Mouse (Mus musculus) layer of hippocampus, postnatal 10 days (tissue): ENCODE data around the gene Ifnl2. TPM values are rescaled to one million over a fixed set of nuclear protein-coding genes. Genes with fewer than 3 reads are reported as not detected.
"Not testable (repeated sequence)": the region's sequence is repeated elsewhere in the genome, so short reads cannot be mapped to it uniquely, and the experiment has no call there.

Experiments used
- DNase-seq, 2 experiments: peaks; one replicate each; pipeline ENCODE4 v3.0.0; 2021; ENCODE audit warnings: low spot score in 2 of 2
- long read RNA-seq: library from polyadenylated mRNA; stranded (forward); transcript quantifications from one replicate; pipeline ENCODE4 v2.0.0, GENCODE M21; 2023
- total RNA-seq, 2 experiments: library from RNA; stranded (reverse); gene quantifications; 2 replicates each; pipeline ENCODE4 v1.2.3; 2021

The Ifnl2 gene
- not detected for total RNA-seq
- long read RNA-seq: 0 reads

DNA sequence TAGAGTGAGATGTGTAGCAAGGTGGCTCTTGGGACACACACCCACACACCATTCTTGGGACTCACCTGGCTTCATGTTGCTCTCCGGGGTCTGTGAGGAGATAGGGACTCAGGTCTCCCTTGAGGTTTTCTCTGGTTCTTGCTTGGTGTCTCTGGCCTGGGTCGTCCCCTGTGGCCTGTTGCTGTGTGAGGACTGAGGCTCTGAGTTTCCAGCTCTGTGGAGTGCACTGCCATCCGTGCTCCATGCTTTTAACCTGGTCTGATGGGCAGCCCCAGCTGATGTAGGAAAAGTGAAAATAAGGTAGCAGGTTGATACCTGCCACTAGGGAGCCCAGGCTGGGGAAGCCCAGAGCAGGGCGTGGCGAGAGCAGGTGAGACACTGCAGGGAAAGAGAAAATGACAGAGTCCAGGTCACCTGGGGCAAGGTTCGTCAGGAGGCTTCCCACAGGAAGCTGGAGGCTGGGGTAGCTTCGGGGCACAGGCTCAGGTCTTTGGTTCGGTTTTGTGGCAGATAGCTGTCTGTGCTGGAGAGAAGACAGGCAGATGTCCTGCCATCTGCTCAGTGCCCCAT lies at the start of gene Ifnl2:
Gene Ifnl2 (minus strand): TSS at position 51 of the 570 bp plus-strand sequence.
- not testable (repeated sequence) for DNase-seq

DNA sequence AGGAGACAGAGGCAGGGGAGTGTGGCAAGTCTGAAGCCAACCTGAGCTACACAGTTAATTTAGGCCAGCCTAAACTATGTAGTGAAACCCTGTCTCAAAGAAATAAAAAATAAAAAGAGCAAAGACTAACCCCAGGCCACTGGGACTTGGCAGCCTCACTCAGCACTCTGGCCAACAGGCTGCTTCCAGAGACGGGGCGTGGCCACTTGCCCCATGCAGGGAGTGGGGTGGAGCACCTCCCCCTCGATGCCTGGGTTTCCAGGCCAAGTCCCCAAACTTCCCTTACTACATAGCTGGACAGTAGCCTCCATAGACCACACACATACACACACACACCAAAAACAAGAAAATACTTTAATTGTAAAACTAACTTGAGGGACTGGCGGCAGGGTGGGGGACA lies 48.2 kb upstream of the Ifnl2 start:
- DNase-seq: peak in 1 of 2 experiments; percentile 20

DNA sequence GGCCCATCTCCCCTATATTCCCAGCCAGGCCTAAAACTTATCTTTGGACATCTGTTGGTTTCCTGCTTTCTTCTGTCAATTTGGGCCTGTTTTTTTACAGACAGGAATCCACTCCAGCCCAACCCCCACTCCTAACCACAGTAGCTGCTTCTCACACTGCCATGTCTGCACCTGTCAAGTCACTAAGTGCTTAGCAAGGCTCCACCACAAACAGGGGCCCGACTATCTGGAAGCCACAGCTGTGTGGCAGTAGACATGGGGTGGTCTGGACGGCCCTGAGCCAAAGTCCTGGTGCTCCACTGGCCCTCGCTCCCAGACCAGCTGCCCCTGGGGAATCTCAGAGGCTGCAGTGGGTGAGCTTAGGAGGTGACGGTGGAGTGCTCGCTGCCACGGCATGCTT lies 47.5 kb upstream of the Ifnl2 start:
- DNase-seq: peak in 1 of 2 experiments; percentile 26

DNA sequence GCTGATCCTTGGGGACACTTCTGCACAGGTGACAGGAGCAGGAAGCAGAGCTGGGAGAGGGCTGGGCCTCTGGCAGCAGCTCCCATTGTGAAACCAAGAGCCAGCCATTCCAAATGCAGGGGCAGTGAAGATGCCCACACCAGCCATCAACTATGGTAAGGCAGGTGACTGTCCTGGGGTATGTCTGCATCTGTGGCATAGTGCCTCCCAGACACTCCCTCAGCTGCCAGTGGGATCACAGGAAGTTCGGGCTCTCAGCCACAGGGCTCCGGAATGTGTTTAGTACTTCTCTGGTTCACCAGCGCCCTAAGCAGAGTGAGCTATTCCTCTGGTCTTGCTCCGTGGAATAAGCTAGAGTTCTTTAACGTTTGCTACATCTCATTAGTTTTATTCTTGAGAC lies 46.8 kb upstream of the Ifnl2 start:
- no peak for DNase-seq

DNA sequence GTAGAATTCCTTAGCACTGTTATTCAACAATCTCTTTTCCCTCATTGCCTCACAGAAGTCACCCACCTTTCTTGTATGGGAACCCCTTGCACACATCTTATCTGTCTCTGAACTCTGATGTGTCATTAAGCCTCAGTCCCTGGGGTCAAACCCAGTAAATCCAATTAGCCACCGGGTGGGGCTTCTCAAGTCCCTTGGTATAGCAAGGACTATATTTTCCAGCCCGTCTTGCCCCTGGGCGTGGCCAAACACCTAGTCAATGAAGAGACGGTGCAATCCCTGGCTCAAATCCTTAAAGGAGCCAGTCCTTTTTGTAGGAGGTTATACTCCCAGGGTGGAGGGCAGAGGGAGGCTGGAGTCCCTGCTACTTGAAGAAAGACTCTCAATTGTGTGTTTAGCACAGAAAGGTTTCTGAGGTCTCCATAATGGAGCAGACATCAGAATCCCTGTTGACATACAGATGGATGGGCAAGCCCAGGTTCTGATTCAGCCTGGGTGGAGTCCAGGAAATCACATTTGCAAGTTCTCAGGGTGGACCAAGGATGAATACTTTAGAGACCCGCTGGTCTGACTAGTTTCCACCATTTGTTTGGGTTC lies 45.8 kb upstream of the Ifnl2 start:
- DNase-seq: no peak

DNA sequence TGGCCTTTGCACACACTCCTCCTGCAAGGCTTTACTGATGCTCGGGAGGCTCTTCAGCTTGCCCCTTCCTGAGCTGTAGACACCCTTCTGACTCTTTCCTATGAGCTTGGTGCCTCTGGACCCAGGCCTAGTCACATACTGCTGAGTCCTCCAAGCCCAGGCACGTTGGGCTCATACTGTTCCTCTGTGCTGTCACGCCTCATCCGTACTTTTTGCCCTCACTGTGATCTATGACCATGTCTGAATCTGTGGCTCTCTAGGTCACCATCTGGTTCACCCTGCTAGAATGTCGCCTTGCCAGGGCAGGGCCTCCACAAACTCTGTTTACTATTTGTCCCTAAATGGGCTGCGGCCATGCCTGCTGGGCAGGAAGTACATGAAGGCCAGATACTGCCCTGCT lies 42.8 kb upstream of the Ifnl2 start:
- DNase-seq: no peak

DNA sequence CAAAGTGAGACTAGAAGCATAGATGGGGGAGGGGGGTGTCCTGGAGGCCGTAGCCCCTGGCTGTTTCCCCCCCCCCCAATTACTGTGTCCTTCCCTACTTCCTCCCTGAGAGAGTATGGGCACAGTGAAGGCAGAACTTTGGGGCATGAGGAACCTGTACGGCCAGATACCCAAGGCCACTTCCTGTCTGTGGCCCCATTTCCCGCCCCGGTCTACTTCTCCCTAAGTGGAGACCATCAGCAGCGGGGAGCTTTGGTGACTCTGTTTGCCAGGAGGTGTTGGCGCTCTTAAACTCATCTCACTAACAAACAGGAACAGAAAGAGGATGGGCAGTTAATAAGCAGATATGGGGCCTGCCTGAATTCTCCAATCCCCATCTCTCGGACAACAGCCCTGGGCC lies 37.4 kb upstream of the Ifnl2 start:
- DNase-seq: peak in 1 of 2 experiments; percentile 11

DNA sequence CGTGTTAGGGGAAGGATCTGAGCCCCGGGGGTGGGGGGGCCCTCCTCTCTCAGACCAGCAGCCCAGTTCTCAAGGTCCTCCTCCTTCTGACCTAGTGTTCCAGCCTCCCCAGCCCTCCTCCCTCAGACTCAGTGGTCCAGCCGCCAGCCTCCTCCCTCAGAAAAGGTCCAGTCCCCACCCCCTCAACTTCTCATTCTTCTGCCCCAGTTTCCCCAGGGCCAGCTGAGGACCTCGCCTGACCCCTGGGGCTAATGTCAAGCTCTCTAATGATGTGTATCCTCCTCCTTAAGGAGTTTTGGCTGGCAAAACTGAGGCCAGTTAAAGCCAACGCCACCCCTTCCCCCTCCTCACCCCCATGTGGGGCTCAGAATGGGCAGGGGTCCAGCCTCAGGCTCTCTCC lies 36.9 kb upstream of the Ifnl2 start, which contains the start of gene Nccrp1:
Gene Nccrp1 (minus strand): TSS at position 101 of the 400 bp plus-strand sequence.
- DNase-seq: no peak

DNA sequence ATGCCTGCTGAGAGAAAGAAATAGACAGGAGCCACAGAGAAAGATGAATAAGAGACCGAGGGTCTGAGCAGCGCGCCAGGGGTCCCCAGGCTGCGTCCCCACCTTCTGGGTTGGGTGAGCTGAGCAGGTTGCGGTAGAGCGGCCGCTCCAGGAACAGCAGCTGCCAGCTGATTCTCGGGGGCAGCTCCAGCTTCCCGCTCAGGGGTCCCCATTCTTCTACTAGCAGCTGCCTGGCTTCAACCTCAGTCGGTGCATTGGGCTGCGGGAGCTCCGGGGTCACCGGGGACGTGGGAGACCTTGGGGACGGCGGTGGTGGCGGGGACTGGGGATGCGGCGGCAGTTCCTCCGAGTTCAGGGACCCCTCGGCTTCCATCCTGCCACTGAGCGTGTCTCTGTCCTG lies 36.4 kb upstream of the Ifnl2 start:
- no peak for DNase-seq

DNA sequence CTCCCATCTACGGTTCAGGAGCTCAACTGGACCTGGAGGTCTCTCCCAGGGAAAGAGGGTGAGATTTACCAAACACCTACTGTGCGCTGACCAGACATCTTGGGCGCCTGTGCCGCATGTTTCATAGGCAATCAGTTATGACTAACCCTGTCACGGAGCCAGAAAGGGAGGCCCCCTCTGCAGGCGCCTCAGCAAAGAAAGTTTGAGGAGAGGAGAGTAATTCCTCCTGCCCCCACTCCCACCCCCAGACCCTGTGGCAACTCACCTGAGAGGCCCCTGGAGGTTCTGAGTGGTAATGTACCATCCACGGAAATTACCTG lies 35.6 kb upstream of the Ifnl2 start:
- DNase-seq: no peak

DNA sequence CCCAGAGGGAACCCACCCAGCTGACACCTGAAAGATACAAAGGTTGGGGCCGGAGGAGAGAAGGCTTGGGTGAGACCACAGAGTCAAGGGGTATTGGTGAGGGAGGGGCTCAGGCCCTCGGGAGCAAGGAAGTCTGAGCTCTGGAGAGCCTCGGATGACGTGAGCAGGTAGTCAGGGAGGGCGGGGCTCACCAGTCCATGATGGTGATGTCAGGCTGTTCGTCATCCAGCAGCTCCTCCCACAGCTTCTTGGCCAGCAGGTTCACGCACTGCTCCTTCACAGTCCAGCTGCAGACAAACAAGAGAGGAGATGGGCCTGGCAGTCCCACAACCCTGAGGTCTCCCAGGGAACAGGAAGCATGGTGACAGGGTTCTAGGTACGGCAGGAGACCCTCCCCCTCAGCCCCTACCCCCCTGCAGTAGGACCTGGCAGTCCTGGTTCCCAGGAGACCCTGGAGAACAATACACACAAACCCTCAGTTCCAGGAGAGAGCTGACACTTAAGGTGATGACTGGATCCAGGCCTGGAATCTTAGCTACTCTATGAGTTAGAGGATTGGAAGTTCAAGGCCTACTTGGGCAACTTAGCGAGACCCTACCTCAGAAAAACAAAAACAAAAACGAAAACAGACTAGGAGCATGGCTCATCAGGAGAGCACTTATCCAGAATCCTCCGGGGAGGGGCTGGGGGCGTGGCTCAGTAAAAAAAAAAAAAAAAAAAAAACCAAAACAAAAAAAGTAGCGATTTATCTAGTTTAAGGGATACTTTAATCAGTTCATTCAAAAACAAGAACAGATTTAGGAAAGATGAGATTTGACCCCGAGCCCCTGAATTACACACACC lies 35.0 kb upstream of the Ifnl2 start:
- DNase-seq: no peak

DNA sequence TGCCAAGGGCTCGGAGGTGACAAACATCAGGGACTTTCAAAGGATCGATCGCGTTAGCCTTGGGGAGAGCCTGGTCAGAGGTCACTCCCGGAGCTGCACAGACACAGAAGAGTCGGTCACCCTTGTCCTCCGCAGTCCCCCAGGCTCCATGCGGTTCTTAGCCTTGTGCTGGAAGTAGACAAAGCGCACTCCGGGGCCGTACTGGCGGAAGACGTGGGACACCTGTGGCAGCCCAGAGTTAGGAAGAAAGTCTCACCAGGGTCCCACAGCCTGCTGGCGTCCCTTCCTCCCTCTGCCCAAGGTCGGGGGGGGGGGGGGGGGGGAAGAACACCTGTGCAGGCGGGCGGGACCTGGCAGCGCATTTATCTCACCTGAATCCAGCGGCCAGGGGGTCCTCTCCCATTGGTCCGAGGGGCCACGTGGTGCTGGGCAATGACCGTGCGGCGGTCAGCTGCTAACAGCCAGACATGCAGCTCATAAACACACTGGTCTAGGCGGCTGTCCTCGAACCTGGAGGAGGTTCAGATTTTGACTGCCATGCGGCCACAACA lies 33.9 kb upstream of the Ifnl2 start:
- no peak for DNase-seq

DNA sequence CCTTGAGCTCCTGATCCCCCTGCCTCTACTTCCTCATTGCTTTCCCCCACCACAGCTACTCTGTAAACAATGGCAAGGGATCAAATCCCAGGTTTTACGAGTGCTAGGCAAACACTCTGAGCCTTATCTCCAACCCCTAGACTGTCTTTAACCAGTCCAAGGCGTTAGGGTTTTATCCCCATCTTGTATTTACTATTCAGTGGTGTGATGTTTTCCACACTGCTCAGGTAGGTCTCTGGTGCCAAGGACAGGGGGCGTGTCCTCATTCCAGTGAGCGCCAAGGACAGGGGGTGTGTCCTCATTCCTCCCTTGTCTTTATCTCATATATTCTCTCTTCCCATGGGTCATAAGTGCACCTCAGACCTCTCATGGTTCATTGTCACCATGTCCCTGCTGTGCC lies 30.3 kb upstream of the Ifnl2 start, which contains the start of gene Sycn:
Gene Sycn (plus strand): TSS at position 360 of the 400 bp plus-strand sequence.
- DNase-seq: no peak

DNA sequence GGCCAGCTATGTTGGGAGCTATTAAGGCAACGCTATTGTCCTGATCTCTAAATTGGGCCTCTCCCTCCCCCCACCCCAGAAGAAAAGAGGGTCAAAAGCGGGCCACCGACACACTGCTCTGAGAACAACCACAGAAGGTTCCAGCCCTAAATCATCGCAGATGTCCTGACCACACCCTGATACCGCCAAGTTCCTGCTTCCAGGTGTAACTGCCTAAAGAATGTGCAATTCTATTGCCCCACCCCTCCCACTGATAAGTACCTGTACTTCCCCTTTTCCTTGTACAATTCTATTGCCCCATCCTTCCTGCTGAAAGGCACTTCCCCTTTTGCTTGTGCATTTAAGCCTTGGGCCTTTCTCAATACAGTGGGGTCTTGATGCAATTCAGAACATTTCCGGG lies 28.6 kb upstream of the Ifnl2 start:
- DNase-seq: not testable (repeated sequence)

DNA sequence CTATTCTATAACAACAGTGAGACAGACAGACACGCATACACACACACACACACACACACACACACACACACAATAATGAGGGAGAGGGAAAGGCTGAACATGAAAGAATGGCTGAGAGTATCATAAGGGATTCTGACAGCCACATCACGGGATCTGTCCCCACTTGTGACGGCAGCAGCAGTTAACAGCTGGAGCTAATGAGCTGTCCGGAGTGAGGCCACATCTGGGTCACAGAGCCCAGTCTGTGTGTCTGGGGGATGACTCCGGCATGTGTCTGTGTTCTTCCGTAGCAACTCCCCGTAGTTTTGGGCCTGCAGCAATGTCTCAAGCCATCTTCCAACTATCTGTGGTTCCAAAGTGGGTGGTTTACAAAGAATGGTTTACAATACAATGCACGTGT lies 21.8 kb upstream of the Ifnl2 start:
- DNase-seq: no peak

DNA sequence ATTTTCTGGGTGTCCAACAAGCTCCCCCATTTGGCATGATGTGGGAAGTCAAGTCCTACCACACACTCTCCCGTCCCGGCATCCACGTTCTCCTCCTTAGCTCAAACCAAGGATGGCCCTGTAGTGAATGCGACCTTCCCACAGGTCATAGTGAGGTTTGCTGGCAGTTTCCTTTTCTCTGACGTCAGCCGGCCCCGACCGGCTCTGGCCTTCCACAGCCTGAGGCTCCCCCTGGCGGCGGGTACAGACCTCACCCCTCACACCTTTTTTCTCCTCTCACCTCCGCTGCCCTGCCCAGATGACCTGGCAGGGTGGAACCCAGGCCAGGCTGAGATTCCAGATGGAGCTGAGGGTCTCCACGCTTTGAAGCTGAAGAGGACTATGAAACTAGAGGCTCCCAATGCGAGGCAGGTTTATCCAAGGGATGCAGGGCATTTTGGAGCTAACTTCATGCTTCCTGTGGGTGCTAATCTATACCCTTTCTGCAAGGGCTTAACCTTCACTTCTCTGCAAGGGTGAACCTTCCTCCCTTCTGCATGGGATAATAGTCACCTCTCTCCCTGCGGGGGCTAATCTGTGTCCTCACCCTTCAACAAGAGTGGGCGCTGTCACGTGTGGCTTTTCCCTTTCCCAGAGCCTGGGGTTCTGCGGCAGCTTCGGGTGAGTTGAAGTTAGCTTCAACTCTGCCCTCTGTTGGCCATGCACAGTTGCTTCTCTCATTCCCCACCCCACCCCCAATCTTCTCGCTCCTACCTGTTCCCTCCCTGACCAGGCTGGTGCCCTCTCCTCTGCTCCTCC lies 17.9 kb upstream of the Ifnl2 start:
- peak; percentile 71 to 74 for DNase-seq

DNA sequence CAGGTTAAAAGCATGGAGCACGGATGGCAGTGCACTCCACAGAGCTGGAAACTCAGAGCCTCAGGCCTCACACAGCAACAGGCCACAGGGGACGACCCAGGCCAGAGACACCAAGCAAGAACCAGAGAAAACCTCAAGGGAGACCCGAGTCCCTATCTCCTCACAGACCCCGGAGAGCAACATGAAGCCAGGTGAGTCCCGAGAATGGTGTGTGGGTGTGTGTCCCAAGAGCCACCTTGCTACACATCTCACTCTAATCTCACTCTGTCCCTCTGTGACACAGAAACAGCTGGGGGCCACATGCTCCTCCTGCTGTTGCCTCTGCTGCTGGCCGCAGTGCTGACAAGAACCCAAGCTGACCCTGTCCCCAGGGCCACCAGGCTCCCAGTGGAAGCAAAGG lies 12.3 kb upstream of the Ifnl2 start, which contains the start of gene Ifnl3:
Gene Ifnl3 (plus strand): TSS at position 301 of the 400 bp plus-strand sequence.
- DNase-seq: not testable (repeated sequence)

DNA sequence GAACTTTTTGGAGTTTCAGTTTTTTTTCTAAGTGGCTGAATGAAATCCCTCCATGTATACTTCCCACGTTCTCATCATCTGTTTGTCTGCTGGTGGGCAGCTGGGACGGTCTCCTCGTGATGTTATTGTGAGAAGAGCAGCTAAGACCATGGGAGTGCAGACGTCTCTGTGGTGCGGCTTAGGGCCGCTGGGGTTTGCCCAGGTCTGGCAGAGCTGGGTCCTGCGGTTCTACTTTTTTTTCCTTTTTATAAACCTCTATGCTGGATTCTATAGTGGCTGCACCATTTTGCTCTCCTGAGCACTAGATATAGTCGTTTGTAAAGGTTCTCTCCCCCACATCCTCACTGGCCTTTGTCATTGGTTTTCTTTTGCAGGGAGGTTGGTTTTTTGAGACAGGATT lies 1.2 kb upstream of the Ifnl2 start:
- DNase-seq: no peak

DNA sequence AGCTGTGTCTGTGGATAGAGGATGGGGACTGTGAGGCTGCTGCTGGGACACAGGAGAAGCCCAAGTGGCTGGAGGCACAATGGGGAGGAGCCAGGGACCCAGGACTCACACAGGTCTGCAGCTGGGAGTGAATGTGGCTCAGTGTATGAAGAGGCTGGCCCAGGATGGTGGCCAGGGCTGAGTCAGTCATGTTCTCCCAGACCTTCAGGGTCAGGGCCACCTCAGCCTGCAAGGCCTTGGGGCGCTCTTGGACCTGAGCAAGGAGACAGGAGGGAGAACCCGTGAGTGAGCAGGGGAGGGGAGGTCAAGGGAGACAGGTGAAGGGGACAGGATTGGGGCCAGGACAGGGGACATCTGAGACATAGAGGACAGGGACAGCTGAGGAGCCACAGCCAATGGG lies 1.1 kb downstream of the Ifnl2 start:
- DNase-seq: not testable (repeated sequence)

DNA sequence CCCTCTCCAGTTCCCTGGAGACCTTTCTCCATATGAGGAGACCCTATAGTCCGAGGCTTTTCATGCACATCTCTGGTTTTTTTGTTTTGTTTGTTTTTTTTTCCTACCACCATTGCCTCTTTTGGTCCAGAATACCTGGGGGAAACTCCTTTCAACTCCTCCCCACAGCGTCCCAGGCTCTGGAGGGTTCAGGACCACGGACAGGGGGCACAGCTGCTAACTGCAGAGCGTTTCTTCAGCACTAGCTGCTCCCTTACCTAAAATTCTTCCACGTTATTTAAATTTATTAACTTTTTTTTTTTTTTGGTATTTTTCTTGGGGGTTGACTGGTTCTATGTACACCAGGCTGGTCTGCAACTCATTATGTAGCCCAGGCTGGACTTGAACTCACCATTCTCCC lies 4.7 kb downstream of the Ifnl2 start:
- DNase-seq: no peak

DNA sequence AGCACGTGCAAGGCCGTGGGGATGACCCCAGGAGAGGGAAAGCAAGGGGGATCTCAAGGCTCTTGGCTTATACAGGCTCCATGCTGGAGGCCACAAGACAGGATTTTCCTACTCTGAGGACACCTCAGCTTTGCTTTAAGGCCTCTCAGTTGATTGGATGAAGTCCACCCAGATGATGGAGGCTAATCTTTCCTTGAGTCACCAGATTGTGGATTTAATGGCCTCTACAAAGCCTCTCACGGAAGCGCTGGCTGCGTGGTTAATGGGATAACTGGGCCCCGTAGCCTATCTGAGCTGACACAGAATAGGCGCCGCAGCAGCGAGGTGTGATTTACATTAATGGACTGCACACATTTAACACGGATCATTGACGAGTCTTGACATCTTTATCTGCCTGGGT lies 14.8 kb downstream of the Ifnl2 start:
- no peak for DNase-seq
